Mouse (Mus musculus) thymus, adult 2 months (tissue): ENCODE results near the gene Sp1.
A peak's percentile ranks its signal among the peaks of the same experiment; 100 is the strongest.

Experiments used
- CTCF ChIP-seq: fragments of 200-500 bp; IDR thresholded peaks from 2 replicates; pipeline ENCODE4 v1.5.1; 2012; ENCODE audit warnings: mild to moderate bottlenecking, control low read depth, low read length, moderate library complexity, borderline replicate concordance; ENCODE audit not compliant: control insufficient read depth, poor library complexity, insufficient read depth; ENCODE audit errors: extremely low read depth
- POLR2A ChIP-seq: fragments of 200-500 bp; IDR thresholded peaks from 2 replicates; pipeline ENCODE4 v1.6.1; 2012; ENCODE audit warnings: mild to moderate bottlenecking, low read length, control low read depth, moderate library complexity; ENCODE audit not compliant: control insufficient read depth, poor library complexity, insufficient read depth; ENCODE audit errors: extremely low read depth

DNA sequence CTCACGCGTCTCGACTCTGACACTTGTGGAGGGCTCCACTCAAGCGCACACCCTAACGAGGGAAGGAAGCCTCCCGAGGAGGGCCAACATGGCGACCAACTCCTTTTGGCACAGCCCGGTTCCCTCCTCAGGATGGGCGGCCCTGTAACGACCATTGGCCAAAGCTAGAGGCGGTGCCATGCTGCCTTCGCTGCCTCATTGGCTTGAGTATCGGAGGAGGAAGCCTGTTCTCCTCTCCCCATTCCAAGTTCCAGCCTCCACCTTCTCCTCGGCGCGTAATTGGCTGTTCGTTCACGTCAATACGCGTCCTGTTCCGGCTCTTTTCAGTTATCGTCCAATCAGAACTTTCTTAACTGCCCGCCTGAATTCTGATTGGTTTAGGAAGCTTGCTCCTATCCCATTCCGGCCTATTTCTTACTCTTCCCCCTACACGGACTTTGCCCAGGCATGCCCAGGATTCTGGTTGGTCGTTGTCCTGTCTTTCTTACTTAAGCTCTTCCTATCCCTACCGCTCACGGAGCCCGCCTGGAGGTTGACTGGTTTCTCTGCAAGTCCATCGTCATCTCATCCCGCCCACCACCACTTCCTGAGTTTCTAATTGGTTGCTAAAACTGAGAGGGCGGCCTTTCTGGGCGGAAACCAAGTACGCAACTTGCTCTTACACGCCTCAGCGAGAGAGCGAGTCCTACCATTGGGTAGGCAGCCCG, at the start of gene Sp1:
- TF ChIP-seq CTCF (0 out of 2 replicates have a peak, but pooled peaks have one; percentile 38), POLR2A (peak; percentile 99)
